Mouse (Mus musculus) liver, embryonic 14.5 days (tissue): ENCODE measurements around the gene Ampd3. TPM values are rescaled to one million over a fixed set of nuclear protein-coding genes. Genes with fewer than 3 reads are reported as not detected.

ENCODE experiments used
- ATAC-seq: fragments of 200-750 bp; cut with Nextera tagmentation; 2 replicates; pipeline ENCODE4 v1.8.0; 2017; ENCODE audit warnings: moderate number of reproducible peaks, mild to moderate bottlenecking, moderate library complexity; ENCODE audit not compliant: insufficient read depth
- DNase-seq, 3 experiments: peaks; one replicate each; pipeline ENCODE4 v3.0.0-alpha.2; 2012 to 2013; ENCODE audit warnings: low read depth in 3 of 3, low spot score in 3 of 3
- H3K27ac ChIP-seq: fragments of 300-500 bp; sonication (generic); 2 replicates; pipeline ENCODE4 v1.5.1; 2014; ENCODE audit warnings: moderate library complexity, mild to moderate bottlenecking, control low read depth, inconsistent platforms
- H3K27me3 ChIP-seq: fragments of 300-500 bp; sonication (generic); 2 replicates; pipeline ENCODE4 v1.6.1; 2014; ENCODE audit warnings: mild to moderate bottlenecking, low read length, moderate library complexity; ENCODE audit not compliant: control insufficient read depth, insufficient read depth
- H3K36me3 ChIP-seq: fragments of 300-500 bp; sonication (generic); replicated peaks from 2 replicates; pipeline ENCODE4 v1.6.1; 2014; ENCODE audit warnings: low read depth; ENCODE audit not compliant: control insufficient read depth, insufficient read depth
- H3K4me1 ChIP-seq, 2 experiments: fragments of 200-500 bp in 1 of 2; fragments of 300-500 bp in 1 of 2; sonication (generic) in 1 of 2; replicated peaks; 2 replicates each; pipeline ENCODE4 v1.6.1; 2012 to 2014; ENCODE audit warnings: antibody characterized with exemption in 1 of 2, inconsistent platforms in 1 of 2, low read length in 1 of 2; ENCODE audit not compliant: control insufficient read depth in 2 of 2, insufficient read depth in 2 of 2
- H3K4me2 ChIP-seq: fragments of 300-500 bp; sonication (generic); 2 replicates; pipeline ENCODE4 v1.6.1; 2014; ENCODE audit warnings: low read depth, mild to moderate bottlenecking, control low read depth, moderate library complexity
- H3K4me3 ChIP-seq, 2 experiments: fragments of 200-500 bp in 1 of 2; fragments of 300-500 bp in 1 of 2; sonication (generic) in 1 of 2; 2 replicates each; pipeline ENCODE4 v1.5.1; 2012 to 2014; ENCODE audit warnings: low read depth in 2 of 2, low read length in 2 of 2, mild to moderate bottlenecking in 2 of 2, control low read depth in 1 of 2, inconsistent platforms in 1 of 2, moderate library complexity in 1 of 2; ENCODE audit not compliant: insufficient read depth in 1 of 2
- H3K9ac ChIP-seq: fragments of 300-500 bp; sonication (generic); replicated peaks from 2 replicates; pipeline ENCODE4 v1.6.1; 2014; ENCODE audit warnings: mild to moderate bottlenecking, control low read depth, moderate library complexity
- H3K9me3 ChIP-seq: fragments of 300-500 bp; sonication (generic); 2 replicates; pipeline ENCODE4 v1.6.1; 2016; ENCODE audit warnings: low read length, mixed read lengths; ENCODE audit not compliant: control insufficient read depth
- CTCF ChIP-seq: IDR thresholded peaks from 2 replicates; pipeline ENCODE4 v1.5.1; 2016; ENCODE audit warnings: antibody characterized with exemption, low read depth, control low read depth
- EP300 ChIP-seq: IDR thresholded peaks from 2 replicates; pipeline ENCODE4 v1.6.1; 2016; ENCODE audit warnings: antibody characterized with exemption, low read depth
- WGBS: fragments of 180-500 bp; shearing (Covaris S2); extraction: QIAGEN DNeasy Blood & Tissue Kit; methylation state at CpG from one replicate; pipeline ENCODE4 v1.1.7; 2014; ENCODE audit not compliant: insufficient replicate concordance; 5-methylcytosine and 5-hydroxymethylcytosine counted together
- polyA plus RNA-seq, 2 experiments: library from polyadenylated mRNA; depleted of rRNA in 1 of 2; stranded (reverse) in 1 of 2; unstranded in 1 of 2; fragments of >200 nt; fragmentation: Nextera tagmentation in 1 of 2; extraction: Ambion mirVana in 1 of 2; gene quantifications; 2 replicates each; pipeline versions ENCODE4 v1.2.1 to v1.2.3; 2012 to 2014

Ampd3 gene
- polyA plus RNA-seq, 2 experiments: 21.9 to 28.6 TPM

DNA sequence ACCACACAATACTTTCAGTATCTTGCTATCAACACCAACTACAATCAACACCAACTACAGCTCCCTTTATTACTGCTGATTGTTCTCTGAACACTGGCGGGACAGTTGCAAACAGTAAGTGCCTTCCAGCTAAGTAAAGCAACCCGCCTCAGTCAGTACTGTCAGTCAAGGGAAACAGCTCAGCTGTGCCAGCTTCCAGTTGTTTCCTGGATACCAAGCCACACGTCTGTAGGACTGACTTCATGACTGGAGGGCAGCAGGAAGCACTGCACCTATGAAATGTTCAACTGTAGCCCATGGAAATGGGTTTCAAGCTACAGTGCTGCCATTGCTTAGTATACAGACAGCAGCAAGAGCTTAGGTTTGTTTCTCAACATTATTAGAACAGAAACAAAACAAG lies 66.5 kb downstream of the Ampd3 start:
- TF ChIP-seq EP300 (no peak), CTCF (no peak)
- ATAC-seq (no peak), DNase-seq (no peak)
- Histone ChIP-seq H3K36me3 (peaks cover 32% of the 10 kb centered on the region), H3K9ac (no peak overlapping the region), H3K4me2 (no peak overlapping the region), H3K4me3 (no peak overlapping the region), H3K9me3 (no peaks in the 10 kb centered on the region), H3K4me1 (peaks cover under 1 to 8% of the 10 kb centered on the region in 2 experiments; a peak in 2 of 4 replicates), H3K27me3 (no peaks in the 10 kb centered on the region), H3K27ac (no peak overlapping the region)
- WGBS: 45% methylated on average over 3 of the region's 3 CpGs

DNA sequence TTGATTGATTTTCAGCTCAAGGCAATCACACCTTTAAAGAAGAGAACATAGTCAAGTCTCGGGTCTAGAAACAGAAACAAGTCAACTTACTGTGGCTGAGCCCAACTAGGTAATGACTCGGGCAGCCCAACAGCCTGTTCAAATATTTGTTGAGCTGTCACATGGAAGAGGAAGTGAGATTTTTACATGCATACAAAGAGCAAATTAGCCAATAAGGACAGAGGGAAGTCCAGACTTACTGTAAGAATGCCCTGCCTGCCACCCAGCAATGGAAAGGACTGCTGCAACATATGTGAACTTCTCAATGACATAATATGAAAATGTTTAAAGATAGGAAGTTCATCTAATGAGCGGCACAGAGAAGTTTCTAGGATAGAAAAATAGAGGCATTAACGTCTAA lies 72.3 kb downstream of the Ampd3 start:
- WGBS: 47% methylated on average over 4 of the region's 4 CpGs
- no peak for DNase-seq
- no peak overlapping the region for H3K4me3 ChIP-seq
- TF ChIP-seq CTCF: no peak
- no peak for TF ChIP-seq EP300
- H3K9me3 ChIP-seq: no peaks in the 10 kb centered on the region
- H3K27ac ChIP-seq: no peak overlapping the region; the same call in 1 of the 2 replicates
- H3K27me3 ChIP-seq: no peaks in the 10 kb centered on the region
- no peak for ATAC-seq
- peak overlapping the region; percentile 38 for H3K4me2 ChIP-seq
- peaks cover 3 to 11% of the 10 kb centered on the region in 2 experiments; a peak in 3 of 4 replicates for H3K4me1 ChIP-seq
- no peak overlapping the region for H3K9ac ChIP-seq
- H3K36me3 ChIP-seq: peaks cover 16% of the 10 kb centered on the region; the same call in 1 of the 2 replicates

DNA sequence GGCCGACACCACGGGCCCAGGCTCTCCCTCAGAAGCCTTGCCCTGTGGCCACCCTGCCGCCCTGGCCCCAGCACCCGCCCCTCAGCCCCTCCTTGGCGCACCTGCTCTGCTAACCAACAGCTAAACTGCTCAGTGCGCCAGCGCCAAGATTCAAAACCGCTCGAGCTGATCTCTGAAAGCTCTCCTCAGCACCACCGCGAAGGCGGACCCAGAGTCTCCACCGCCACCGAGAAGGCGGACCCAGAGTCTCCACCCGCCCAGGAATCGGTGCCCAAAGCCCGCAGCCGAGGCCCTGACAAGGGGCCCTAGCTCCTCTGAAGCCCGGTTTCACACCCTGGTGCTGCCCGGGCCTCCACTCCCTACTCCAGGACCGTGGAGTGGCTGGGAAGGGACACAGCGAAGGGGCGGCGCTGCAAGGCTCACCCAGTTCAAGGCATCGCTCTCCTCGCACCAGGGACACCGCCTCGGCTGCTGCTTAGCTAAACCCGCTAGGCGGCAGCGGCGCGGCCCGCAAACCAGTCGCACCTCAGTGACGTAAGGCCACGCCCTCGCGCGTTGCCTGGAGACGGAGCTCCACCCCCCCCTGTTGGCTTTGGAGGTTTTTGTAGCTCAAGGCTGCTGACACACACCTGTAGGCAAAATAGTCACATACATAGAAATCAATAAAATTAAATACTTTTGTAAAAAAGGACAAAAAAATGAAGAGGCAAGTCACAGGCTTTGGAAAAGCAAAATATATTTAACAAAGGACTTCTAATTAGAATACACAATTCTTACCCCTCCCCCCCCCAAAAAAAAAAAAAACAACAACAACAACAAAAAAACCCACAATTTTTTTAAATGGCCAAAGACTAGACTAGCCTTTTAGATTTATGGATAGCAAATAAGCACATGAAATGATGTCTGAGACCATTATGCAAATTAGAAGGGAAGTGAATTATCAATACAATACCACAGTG lies 76.2 kb downstream of the Ampd3 start, which contains the start of gene Rnf141:
Gene Rnf141, minus strand, starts transcription at position 542 of the 959 bp plus-strand sequence.
- Histone ChIP-seq H3K36me3 (peaks cover 5% of the 10 kb centered on the region; the same call in 1 of the 2 replicates), H3K4me3 (peak within 1 kb of the TSS; percentile 77 to 96), H3K9me3 (no peaks in the 10 kb centered on the region), H3K9ac (peak within 1 kb of the TSS; percentile 91), H3K4me2 (peak within 1 kb of the TSS; percentile 93), H3K4me1 (peaks cover 11 to 13% of the 10 kb centered on the region in 2 experiments; a peak in 3 of 4 replicates), H3K27me3 (no peaks in the 10 kb centered on the region), H3K27ac (peak within 1 kb of the TSS; percentile 97)
- WGBS: under 1% methylated on average over 42 of the region's 42 CpGs
- DNase-seq: peak; percentile 91 to 93 (median 92)
- ATAC-seq: peak; percentile 88
- TF ChIP-seq EP300 (peak; percentile 48; the same call in 1 of the 2 replicates), CTCF (peak; percentile 90)

DNA sequence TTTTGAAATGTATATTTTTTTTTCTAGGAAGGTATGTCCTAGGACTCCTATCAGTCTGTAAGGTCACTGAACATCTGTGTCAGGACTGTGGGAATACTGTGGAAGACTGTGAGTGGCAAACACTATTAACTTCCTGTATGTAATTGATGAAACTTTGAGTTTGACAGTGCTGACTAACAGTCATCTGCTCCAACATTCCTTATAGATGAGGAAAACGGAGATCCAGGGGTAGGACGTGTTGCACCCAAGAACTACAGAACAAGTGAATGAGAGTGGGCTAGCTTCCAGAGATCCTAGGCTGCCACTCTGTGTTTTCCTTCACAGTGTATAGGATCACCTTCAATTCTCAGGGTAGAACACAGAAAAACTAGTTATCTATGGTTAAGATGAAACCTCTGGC lies 79.3 kb downstream of the Ampd3 start:
- no peak for ATAC-seq
- Histone ChIP-seq H3K9me3 (no peaks in the 10 kb centered on the region), H3K27me3 (no peaks in the 10 kb centered on the region), H3K36me3 (no peaks in the 10 kb centered on the region), H3K4me2 (no peak overlapping the region), H3K9ac (no peak overlapping the region), H3K4me1 (peaks cover 6 to 16% of the 10 kb centered on the region in 2 experiments; a peak in 3 of 4 replicates), H3K4me3 (no peak overlapping the region), H3K27ac (no peak overlapping the region)
- DNase-seq: no peak
- 69% methylated on average over 2 of the region's 2 CpGs for WGBS
- TF ChIP-seq EP300: no peak
- TF ChIP-seq CTCF: no peak

DNA sequence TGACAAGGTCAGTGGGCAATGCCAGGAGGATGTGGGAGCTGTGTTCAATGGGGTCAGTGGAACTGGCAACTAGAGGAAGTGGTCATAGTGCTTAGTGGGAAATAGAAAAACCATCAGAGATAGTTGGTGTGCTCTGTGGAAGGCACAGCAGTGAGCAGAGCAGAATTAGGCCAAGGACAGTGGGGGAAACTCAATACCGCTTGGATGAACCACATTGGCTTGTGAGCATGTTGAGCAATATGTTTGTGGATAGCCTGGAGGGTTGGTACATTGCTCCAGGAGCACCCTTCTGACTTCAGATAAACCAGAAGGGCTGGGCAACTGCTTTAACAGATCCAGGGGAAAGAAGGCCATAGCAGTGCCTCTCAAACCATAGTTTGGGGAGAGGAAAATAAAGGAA lies 80.4 kb downstream of the Ampd3 start:
- Histone ChIP-seq H3K4me2 (no peak overlapping the region), H3K36me3 (no peaks in the 10 kb centered on the region), H3K9ac (no peak overlapping the region), H3K4me1 (peaks cover 4 to 13% of the 10 kb centered on the region in 2 experiments; a peak in 2 of 4 replicates), H3K4me3 (no peak overlapping the region), H3K9me3 (no peaks in the 10 kb centered on the region), H3K27ac (no peak overlapping the region), H3K27me3 (no peaks in the 10 kb centered on the region)
- 58% methylated on average over 1 of the region's 1 CpGs for WGBS
- no peak for ATAC-seq
- TF ChIP-seq CTCF (no peak), EP300 (no peak)
- DNase-seq: no peak
